In genomic region chr8:11187581-11188271, GRCm38 (mm10) we compare ENCODE assay signal across 8 mouse cellular contexts.
DNase-seq lines count a peak whose midpoint lies in the region; ATAC-seq lines count a peak whose summit lies in the region.

No protein-coding gene starts in this region.

- H3K4me2 ChIP-seq in intestine, embryonic 14.5 days (ENCODE audit: low read length) = peak overlapping the region; percentile 91

- intact Hi-C loops in left cerebral cortex, postnatal 10 days (cut with DNase I) = loop anchor here (5.0 to 10.0 kb wide), 4 partner anchors 180 to 775 kb away; partner anchors contain the start of gene Irs2

- H3K9ac ChIP-seq in intestine, embryonic 14.5 days (ENCODE audit: low read length) = peak overlapping the region; percentile 1; the same call in 1 of the 2 replicates

- DNase-seq in adrenal gland, adult (ENCODE audit: inconsistent age in 2 of 2, low spot score in 1 of 2) = peak; percentile 66 to 90
- DNase-seq in cerebellum, postnatal 36 days = peak; percentile 75 to 81
- peak; percentile 73 for DNase-seq in gastrocnemius, postnatal 10 days
- DNase-seq in intestine, embryonic 14.5 days (ENCODE audit: low spot score) = peak; percentile 85
- DNase-seq in left cerebral cortex, postnatal 10 days (ENCODE audit: extremely low spot score in 1 of 2, low spot score in 2 of 2) = peak; percentile 58 to 71
- peak; percentile 60 for DNase-seq in right cerebral cortex, postnatal 14 days

- H3K4me3 ChIP-seq in intestine, embryonic 14.5 days (ENCODE audit: low read depth, low read length) = peak overlapping the region; percentile 34

- no peak overlapping the region for H3K27ac ChIP-seq in intestine, embryonic 14.5 days (ENCODE audit: low read depth)

- H3K9me3 ChIP-seq in intestine, embryonic 14.5 days (ENCODE audit: control insufficient read depth, low read length) = no peaks in the 10 kb centered on the region

- peak; percentile 50; the same call in 1 of the 2 replicates for ATAC-seq in intestine, embryonic 14.5 days (replicated peaks; ENCODE audit: low FRiP score, low TSS enrichment, low read depth)
- ATAC-seq in megakaryocyte progenitor cell, adult 5-6 weeks (replicated peaks; ENCODE audit: poor library complexity) = peak; percentile 85
- no peak for ATAC-seq in activated CD4-positive, CD25-positive, alpha-beta regulatory T cell, adult 4 months

- peaks cover 20% of the 10 kb centered on the region; the same call in 1 of the 2 replicates for H3K4me1 ChIP-seq in intestine, embryonic 14.5 days (replicated peaks; ENCODE audit: control insufficient read depth, insufficient read depth, low read length)

- peaks cover 10% of the 10 kb centered on the region; the same call in 1 of the 2 replicates for H3K27me3 ChIP-seq in intestine, embryonic 14.5 days (replicated peaks; ENCODE audit: control insufficient read depth, insufficient read depth, low read length)

- 1% methylated on average over 46 of the region's 46 CpGs for WGBS in intestine, embryonic 14.5 days

- no peaks in the 10 kb centered on the region for H3K36me3 ChIP-seq in intestine, embryonic 14.5 days (ENCODE audit: control insufficient read depth, insufficient read depth, low read length)
